Mouse (Mus musculus) adrenal gland, postnatal 4 days (tissue): ENCODE measurements around the gene Brinp1. TPM values are rescaled to one million over a fixed set of nuclear protein-coding genes. Genes with fewer than 3 reads are reported as not detected.

ENCODE experiments used
- DNase-seq, 2 experiments: peaks; one replicate each; pipeline ENCODE4 v3.0.0; 2021 to 2022; ENCODE audit warnings: low spot score in 2 of 2, mixed read lengths in 2 of 2
- long read RNA-seq, 2 experiments: library from polyadenylated mRNA; stranded (forward); transcript quantifications; one replicate each; pipeline ENCODE4 v2.0.0; 2021
- total RNA-seq, 2 experiments: library from RNA; stranded (reverse); gene quantifications; 2 replicates each; pipeline ENCODE4 v1.2.3; 2021

Gene Brinp1
- 1 to 10 TPM; 4.5 to 5.9 TPM for total RNA-seq
- long read RNA-seq, experiment 1, partial matches to known transcripts: 1 of 3 reads
- long read RNA-seq, experiment 1, other reads (novel, unspliced or antisense): 2 of 3 reads
- long read RNA-seq, experiment 2, transcript Brinp1-201 (8 exons, 3,212 nt): major isoform, 8 of 11 reads
- long read RNA-seq, experiment 2, partial matches to known transcripts: 0 of 11 reads
- long read RNA-seq, experiment 2, other reads (novel, unspliced or antisense): 3 of 11 reads

GRCm38 (mm10) chr4:68954322-68954901, at the start of gene Brinp1:
Gene Brinp1 (minus strand): TSS chr4:68954397.
- DNase-seq: peak; percentile 4 to 8

GRCm38 (mm10) chr4:68957265-68957664, 3.1 kb upstream of the Brinp1 start:
- DNase-seq: no peak

GRCm38 (mm10) chr4:68955621-68956020, 1.4 kb upstream of the Brinp1 start:
- DNase-seq: peak in 1 of 2 experiments; percentile 29

- DNase-seq: no peak
Measured at GRCm38 (mm10) chr4:68953667-68954321, 403 bp downstream of the Brinp1 start.

- DNase-seq: no peak
Measured at GRCm38 (mm10) chr4:68953131-68953551, 1.1 kb downstream of the Brinp1 start.

DNA sequence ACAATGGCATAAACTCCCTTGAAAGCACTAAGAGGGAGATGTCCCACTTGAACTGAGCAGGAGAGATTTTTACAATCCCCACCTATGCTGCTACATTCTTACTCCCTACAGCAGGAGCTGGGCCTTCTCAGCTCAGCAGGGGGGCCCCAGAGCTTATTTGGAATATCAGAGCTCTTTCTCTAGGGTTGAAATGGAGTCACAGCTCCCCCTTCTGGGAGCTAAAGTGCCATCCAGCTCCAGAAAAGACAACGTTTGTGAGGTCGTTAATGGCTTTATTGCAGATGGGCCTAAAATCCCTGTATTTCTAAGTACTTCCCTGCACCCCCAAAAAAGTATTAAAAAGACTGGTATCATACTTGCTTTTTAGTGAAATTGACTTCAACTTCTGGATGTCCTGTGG, 3.6 kb downstream of the Brinp1 start:
- no peak for DNase-seq

- DNase-seq: no peak
Measured at GRCm38 (mm10) chr4:68942938-68943337, 11.3 kb downstream of the Brinp1 start.

GRCm38 (mm10) chr4:68930022-68930421, 24.2 kb downstream of the Brinp1 start:
- no peak for DNase-seq

GRCm38 (mm10) chr4:68926091-68926490, 28.1 kb downstream of the Brinp1 start:
- no peak for DNase-seq

DNA sequence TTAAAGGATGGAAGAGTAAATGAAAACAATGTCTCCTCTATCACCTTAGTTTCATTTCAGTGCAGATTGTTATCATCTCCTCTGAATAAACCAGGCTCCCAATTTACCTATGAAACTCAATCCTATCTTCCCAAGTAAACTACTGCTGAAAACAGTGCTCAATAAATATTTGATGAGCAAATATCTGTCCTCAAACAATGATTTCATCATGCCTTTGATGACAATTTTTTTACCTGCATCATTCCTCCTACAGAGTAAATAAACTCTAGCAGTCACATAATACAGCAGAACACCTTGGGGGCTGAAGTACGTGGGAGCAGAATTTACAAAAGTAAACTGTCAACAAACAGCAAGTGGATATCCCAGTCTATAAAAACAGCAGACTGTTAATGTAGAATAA, 31.3 kb downstream of the Brinp1 start:
- DNase-seq: no peak

DNA sequence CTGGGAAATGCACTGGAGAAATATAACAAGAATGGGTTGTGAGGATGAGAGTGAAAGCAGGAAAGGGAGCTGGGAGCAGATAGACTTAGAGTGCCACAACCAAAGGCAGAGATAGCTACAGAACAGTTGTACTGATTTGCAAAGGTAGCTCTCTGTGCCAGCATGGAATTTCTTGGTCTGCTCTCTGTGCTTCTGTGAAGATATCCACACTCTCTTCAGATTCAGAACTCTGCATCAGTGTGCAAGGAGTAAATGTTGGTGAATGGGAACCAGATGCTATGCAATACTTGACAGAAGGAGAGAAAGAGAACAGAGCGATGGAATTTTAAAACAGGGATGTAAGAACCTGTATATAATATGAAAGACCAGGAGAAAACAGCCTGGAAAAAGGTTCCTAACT, 31.7 kb downstream of the Brinp1 start:
- DNase-seq: no peak

- no peak for DNase-seq
Measured at GRCm38 (mm10) chr4:68920127-68920526, 34.1 kb downstream of the Brinp1 start.

GRCm38 (mm10) chr4:68910942-68911341, 43.3 kb downstream of the Brinp1 start:
- no peak for DNase-seq

GRCm38 (mm10) chr4:68906417-68907210, 47.6 kb downstream of the Brinp1 start:
- no peak for DNase-seq

DNA sequence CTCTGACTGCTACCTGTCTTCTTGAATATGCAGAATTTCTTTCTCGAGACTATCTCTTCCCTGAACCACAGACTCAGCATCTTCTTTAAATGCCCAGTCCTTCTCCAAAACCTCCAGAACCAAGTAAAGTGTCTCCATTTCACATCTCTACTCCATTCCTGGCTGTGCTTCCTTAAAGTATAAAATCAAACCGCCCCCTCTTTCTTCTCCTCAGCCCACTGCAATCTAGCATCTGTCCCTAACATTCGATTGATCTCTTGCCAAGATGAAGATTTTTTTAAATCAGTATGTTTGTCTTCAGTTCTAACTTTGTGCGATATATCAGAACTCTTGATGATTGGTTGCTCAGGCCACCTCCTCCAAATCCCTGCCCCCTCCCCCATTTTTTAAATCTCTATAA, 63.7 kb downstream of the Brinp1 start:
- no peak for DNase-seq

- no peak for DNase-seq
Measured at GRCm38 (mm10) chr4:68886276-68886675, 67.9 kb downstream of the Brinp1 start.

DNA sequence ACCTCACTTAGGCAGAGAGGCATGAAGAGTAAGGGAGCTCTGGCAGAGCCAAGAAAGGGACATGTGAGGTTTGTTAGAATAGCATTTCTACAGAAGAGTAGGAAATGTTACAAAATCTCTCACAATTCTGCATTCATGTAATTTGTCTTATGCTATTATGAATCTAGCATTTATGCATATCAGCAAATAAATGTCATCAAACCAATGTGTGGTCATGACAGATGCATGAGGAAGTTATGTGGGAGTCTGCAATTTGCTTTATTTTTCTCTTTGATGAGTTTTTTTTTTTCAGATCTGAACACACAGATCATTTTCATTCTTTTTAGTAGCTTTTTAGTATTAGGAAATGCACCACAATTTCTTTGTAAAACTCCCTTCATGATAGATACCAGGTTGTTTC, 82.2 kb downstream of the Brinp1 start:
- no peak for DNase-seq

DNA sequence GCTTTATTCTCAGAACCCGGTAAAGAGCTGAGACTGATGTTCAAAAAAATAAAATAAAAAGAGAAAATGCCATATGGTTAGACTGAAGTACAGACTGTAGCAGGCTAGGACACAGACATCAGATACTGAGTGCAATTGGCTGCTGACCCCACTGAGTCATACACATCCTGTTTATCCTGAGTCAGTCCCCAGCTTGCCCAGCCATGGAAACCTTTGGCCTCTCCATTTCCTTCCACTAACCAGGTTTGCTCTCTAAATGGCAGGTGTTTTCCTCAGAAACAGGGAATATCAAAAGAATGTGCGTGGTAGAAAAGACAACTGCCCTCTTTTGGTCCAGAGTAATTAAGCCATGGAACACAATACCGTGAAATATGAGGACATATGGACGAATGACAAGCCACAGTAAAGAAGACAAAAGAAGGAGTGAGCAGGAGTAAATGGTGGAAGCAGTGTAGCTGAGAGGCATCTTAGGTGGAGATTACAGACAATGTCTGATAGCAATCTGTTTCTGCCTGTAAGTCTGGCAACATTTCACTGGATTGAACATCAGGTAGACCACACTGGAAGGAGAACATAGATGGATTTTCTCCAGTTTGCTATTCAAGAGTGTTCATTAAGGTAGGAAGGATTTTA, 88.9 kb downstream of the Brinp1 start:
- no peak for DNase-seq

DNA sequence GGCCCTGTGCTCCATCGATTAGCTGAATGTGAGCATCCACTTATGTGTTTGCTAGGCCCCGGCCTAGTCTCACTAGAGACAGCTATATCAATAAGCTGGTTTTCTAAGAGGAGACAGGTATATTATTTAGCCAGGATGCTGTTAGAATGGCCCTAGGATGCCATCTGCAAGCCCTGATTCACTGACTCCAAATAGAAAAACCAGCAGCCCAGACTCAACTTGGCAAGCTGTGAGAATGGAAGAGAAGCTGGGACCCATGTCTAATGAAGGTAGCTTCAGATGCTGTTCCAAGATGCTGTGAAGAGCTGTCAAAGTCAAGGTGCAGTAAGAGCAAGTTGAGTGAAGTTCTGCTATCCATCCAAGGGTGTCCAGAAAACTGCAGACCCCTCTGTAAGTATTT, 89.5 kb downstream of the Brinp1 start:
- no peak for DNase-seq

- DNase-seq: no peak
Measured at GRCm38 (mm10) chr4:68856868-68857267, 97.3 kb downstream of the Brinp1 start.

GRCm38 (mm10) chr4:68849671-68850070, 104.5 kb downstream of the Brinp1 start:
- DNase-seq: no peak
